Mouse (Mus musculus) kidney, postnatal 14 days (tissue): Measurements from ENCODE around the gene Asb3.

Source experiments
- DNase-seq: peaks from one replicate; pipeline ENCODE4 v3.0.0; 2022; ENCODE audit warnings: mixed read lengths

The Asb3 gene

DNA sequence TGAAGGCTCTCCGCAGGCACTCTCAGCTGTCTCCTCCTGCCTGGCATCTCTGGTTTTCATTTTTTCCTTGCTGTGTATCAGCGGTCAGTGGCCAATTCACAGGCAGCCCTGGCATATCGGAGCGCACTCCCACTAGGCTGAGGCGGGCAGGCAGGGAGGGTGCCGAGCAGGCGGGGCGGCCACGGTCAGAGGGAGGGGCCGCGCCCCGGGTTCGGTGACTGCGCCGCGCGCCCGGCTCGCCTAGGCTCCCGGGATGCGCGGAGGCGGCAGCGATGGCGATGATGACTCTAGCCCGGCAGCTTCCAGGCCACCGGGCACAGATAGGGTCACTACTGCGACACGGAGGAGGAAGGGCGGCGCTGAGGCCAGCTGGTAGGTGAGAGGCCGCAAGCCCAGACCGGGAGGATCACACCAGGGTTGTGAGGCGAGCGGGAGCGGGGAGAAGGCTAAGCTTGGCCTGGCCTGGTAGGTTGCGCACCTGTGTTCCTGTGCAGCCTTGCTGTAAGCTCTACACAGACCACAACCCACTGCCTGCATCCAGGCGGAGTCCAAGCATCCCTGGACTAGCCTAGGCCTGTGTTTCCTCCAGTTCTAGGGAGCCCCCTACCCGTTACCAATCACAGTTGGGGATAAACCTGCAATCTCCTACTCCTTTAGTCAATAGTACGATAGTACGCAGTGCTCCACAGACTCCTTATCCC lies at the start of gene Asb3, which contains the start of gene Gpr75:
Gene Asb3, plus strand, starts transcription at position 246 of the 701 bp plus-strand sequence.
Gene Gpr75, plus strand, starts transcription at position 188 of the 701 bp plus-strand sequence.
- peak; percentile 61 for DNase-seq

DNA sequence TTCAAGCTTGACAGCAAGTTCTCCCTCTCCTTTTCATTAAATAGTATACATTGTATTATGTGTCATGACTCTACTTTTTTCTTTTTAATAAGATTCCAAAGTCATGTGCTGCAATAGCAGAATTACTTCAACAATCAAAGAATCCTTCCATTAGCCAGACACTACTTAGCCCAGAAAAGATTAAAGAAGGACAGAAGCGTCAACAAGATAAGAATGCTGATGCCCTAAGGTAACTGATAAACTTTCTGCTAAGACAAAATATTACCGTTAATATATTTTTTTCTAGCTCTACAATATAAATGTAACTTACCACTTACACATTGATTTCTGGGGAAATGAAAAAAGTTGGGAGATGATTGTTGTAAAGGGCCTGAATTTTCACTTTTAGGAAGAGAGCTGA lies 46.4 kb upstream of the Asb3 start:
- DNase-seq = no peak

- DNase-seq = no peak
Observed at GRCm38 (mm10) chr11:30844355-30844754, 40.9 kb upstream of the Asb3 start.

DNA sequence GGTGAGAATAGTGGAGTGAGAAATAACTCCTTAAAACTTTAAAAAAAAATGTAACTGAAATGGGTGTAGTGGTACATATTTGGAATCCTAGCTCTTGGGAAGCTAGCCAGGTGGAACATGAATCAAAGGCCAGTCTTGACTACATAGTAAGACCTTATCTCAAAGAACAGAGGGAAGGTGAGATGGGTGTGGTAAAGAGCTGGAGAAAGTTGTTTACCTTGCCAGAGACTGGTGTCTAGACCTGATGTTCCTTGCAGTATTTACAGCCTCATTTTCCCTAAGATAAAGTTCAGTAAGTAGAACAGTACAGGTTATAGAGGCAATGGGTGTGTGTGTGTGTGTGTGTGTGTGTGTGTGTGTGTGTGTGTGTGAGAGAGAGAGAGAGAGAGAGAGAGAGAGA lies 12.8 kb upstream of the Asb3 start:
- DNase-seq = no peak

DNA sequence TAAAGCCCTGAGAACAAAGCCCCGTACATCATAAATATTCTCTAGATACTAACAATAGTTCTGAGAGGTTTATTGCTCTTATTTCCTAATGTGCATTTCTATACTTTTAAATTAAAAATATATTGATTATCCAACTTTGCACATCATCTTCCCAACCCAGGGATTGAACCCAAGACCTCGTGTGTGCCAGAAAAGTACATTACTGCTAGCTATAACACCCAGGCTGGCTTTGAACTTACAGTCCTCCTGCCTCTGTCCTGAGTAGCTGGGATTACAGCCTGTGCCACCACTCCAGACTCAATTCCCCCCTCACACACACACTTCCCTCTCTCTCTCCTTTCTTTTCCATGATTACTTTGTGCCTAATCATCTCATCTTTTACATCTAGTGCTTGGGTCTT lies 2.9 kb downstream of the Asb3 start:
- no peak for DNase-seq

DNA sequence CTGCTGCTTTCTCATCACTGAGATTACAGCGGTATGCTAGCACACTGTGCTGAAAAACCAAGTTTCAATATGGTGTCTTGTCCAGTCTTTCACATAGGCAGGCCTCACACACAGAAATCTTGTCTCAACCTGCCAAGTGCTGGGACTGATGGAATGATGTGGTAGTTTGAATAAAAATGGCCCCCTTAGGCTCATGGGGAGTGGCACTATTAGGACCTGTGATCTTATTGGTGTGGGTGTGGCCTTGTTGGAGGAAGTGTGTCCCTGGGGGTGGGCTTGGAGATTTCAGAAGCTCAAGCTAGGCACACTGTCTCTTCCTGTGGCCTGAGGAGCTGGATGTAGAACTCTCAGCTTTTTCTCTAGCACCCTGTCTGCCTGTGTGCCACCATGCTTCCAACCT lies 11.0 kb downstream of the Asb3 start:
- DNase-seq = no peak

GRCm38 (mm10) chr11:30899312-30899711 lies 14.1 kb downstream of the Asb3 start:
- DNase-seq = no peak

DNA sequence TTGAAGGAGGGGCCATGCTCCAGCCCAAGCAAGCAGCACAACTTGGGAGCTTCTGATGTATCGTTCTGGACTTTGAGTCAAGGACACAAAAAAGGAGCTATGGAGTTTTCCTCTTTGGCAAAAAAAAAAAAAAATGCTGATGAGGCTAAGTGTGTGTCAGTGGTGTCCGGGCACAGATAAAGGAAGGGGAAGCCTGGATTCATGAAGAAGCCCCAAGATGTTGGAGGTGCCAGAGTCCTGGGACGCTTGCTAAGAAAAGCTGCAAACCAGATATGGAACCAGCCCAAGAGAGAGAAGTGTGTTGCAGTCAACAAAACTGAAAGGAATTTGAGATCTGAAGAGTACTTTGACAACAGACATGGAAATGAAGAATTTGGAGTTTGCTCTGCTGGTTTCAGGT lies 27.1 kb downstream of the Asb3 start:
- DNase-seq = no peak

DNA sequence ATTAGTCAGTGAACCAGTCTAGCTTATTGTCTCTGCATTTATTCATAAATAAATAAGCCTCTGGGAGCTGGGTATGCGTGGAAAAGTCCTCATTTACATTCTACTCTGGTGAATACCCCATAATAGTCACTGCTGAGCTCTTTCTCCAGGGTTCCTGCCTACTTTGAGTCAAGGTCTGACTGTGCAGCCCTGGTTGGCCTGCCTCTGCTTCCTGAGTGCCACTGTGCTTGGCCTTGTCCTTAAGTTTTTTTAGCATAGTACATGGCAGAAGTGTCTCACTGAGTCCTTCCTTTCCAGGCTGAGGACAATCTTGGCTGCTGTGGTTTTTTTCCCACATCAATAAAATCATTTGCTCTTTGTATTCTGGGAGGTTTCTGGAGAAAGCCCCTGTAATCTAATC lies 35.4 kb downstream of the Asb3 start:
- no peak for DNase-seq

- no peak for DNase-seq
Observed at GRCm38 (mm10) chr11:30923283-30923682, 38.1 kb downstream of the Asb3 start.

GRCm38 (mm10) chr11:30928079-30928478 lies 42.9 kb downstream of the Asb3 start:
- no peak for DNase-seq

- DNase-seq = no peak
Observed at GRCm38 (mm10) chr11:30928498-30928897, 43.3 kb downstream of the Asb3 start.

GRCm38 (mm10) chr11:30943522-30943921 lies 58.3 kb downstream of the Asb3 start:
- DNase-seq = no peak

DNA sequence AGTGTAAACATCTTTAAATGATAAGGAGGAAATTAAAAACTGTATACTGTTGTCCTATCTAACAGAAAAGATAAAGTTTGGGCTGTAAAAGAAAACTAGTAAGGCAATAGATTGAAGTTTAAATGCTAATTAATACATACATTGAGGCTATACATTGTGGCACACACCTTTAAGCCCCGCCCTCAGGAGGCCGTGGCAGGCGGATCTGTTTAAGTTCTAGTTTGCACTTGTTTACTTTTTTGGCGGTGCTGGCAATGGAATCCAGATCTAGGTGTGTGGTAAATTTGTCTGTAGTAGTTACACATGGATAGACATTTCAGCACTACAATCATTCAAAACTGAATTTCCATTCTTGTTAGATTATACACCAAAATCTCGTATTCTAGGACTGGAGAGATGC lies 67.6 kb downstream of the Asb3 start:
- DNase-seq = no peak

DNA sequence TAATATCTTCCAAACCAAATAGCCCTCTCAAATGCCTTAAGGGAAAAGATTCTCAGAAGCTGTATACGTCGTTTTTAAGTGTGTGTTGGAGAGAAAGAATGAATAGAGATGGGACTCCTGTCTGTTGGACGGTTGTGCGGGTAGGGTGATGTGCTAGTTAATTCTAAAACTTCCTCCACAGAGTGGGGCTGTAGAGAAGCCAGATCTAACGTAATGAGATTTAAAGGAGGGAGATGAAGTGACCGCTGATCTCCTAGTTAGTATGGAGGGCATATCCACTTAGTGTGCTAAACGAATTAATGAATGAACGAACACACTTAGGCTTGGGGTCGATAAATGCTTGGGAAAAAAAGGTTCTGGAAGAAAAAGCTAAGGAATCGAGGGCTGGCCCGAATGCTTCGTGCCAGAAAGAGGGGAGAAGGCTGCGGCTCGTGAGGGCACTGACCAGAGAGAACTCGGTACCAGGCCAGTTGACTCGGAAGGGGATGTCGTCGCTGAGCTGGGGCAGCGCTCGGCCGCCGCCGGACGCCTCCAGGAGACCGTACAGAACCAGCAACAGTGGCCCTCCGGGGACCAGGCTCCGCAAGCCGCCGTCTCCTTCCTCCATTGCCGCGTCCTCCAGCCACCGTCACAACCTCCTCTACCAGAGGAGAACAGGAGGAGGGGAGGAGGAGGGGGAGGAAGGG lies 68.4 kb downstream of the Asb3 start:
- peak; percentile 58 for DNase-seq

GRCm38 (mm10) chr11:30954279-30954725 lies 69.1 kb downstream of the Asb3 start, which contains the start of gene Erlec1:
Gene Erlec1, minus strand, starts transcription at chr11:30954335.
- DNase-seq = peak; percentile 89

DNA sequence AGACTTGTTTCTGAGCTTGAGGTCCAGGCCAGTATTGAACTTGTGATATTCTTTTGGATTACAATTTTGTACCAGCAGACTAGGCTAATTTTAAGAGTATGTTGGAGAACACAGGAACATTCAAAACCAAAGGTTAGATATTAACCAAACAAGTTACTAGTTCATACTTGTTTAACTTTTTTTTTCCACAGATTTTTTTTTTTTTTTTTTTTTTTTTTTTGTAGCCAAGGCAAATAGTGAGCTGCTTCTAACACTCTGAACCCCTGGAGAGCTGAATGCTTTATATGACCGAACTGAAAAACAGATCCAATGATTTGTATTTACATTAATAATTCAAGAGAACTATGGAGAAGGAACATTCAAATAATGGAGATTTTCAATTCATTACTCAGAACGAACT lies 100.0 kb downstream of the Asb3 start:
- no peak for DNase-seq

- DNase-seq = peak; percentile 95
Observed at GRCm38 (mm10) chr11:30985877-30986624, 100.8 kb downstream of the Asb3 start, which contains the start of gene Chac2. Gene Chac2, minus strand, starts transcription at chr11:30986350.

- DNase-seq = no peak
Observed at GRCm38 (mm10) chr11:30986625-30987017, 101.4 kb downstream of the Asb3 start.

DNA sequence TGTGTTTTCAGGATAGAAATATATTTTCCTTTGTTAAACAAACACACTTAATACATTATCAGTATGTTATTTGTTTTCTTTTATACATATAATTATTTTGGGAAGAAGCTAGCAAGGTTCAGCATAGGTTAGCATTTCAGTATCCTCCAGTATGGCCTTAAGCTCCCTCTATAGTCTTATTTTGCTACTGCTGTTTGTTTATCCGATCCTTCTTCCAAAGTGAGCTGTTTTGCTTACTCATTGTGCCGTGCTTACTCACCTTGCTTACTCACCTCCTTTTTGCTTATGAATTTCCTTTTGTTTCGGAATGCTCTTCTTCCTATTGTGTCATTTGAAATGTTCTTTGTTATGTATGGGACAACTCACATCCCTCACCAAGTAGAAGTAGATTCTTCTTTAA lies 111.5 kb downstream of the Asb3 start:
- DNase-seq = no peak

DNA sequence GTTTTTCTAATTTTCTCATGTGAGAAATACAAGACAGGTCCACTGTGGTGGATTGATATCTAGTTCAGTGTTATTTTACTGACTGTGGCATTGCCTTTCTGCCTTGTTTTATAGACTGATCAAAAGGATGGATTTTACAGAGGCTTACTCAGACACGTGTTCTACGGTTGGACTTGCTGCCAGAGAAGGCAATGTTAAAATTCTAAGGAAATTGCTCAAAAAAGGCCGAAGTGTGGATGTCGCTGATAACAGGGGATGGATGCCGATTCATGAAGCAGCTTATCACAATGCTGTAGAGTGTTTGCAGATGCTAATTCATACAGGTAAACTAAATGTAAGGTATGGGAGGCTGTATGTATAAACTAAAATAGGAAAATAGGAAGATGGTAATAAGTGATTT lies 113.0 kb downstream of the Asb3 start:
- DNase-seq = no peak

DNA sequence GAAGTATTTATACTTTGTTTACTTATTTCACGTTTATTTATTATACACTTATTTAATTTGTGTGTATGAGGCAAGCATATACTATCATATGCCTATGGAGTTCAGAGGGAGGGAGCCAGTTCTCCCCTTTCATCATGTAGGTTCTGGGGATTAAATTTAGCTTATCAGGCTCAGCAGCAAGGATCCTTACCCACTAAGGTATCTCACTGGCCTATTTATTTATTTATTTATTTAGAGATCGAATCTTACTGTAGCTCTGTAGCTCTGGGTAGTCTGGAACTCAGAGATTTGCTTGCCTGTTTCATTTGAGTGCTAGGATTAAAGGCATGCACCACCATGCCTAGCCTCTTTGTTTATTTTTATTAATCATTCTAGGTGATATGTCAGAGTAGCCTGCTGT lies 113.5 kb downstream of the Asb3 start:
- DNase-seq = no peak

GRCm38 (mm10) chr11:31000028-31000427 lies 114.8 kb downstream of the Asb3 start:
- DNase-seq = no peak
